Mouse (Mus musculus): ENCODE results near the gene Sumf1.

The Sumf1 gene

GRCm38 (mm10) chr6:108206914-108207566 is 21.7 kb upstream of the Sumf1 start:
- DNase-seq, result no peak

- peak in 1 of 2 experiments; percentile 41 for DNase-seq
These were observed 20.8 kb upstream of the Sumf1 start for GRCm38 (mm10) chr6:108206145-108206544.

GRCm38 (mm10) chr6:108204322-108204721 is 18.9 kb upstream of the Sumf1 start:
- no peak for DNase-seq

- no peak for DNase-seq
These were observed 12.9 kb upstream of the Sumf1 start for GRCm38 (mm10) chr6:108198286-108198685.

GRCm38 (mm10) chr6:108197117-108197516 is 11.7 kb upstream of the Sumf1 start:
- no peak for DNase-seq

GRCm38 (mm10) chr6:108196665-108197064 is 11.3 kb upstream of the Sumf1 start:
- no peak for DNase-seq

GRCm38 (mm10) chr6:108192632-108193031 is 7.2 kb upstream of the Sumf1 start:
- DNase-seq, result no peak

- no peak for DNase-seq
These were observed 5.3 kb upstream of the Sumf1 start for GRCm38 (mm10) chr6:108190690-108191089.

GRCm38 (mm10) chr6:108185685-108186009 is 265 bp upstream of the Sumf1 start:
- DNase-seq, result no peak

GRCm38 (mm10) chr6:108179087-108179486 is 6.3 kb downstream of the Sumf1 start:
- no peak for DNase-seq

GRCm38 (mm10) chr6:108174181-108174580 is 11.2 kb downstream of the Sumf1 start:
- no peak for DNase-seq

GRCm38 (mm10) chr6:108172219-108172618 is 13.2 kb downstream of the Sumf1 start:
- no peak for DNase-seq

- no peak for DNase-seq
These were observed 15.9 kb downstream of the Sumf1 start for GRCm38 (mm10) chr6:108169466-108169865.

GRCm38 (mm10) chr6:108168723-108169122 is 16.7 kb downstream of the Sumf1 start:
- no peak for DNase-seq

- DNase-seq, result peak in 1 of 2 experiments; percentile 9
These were observed 17.3 kb downstream of the Sumf1 start for GRCm38 (mm10) chr6:108167946-108168680.

- no peak for DNase-seq
These were observed 19.8 kb downstream of the Sumf1 start for GRCm38 (mm10) chr6:108165598-108165997.

GRCm38 (mm10) chr6:108164935-108165334 is 20.4 kb downstream of the Sumf1 start:
- no peak for DNase-seq

- no peak for DNase-seq
These were observed 24.8 kb downstream of the Sumf1 start for GRCm38 (mm10) chr6:108160608-108161007.

GRCm38 (mm10) chr6:108156881-108157280 is 28.5 kb downstream of the Sumf1 start:
- no peak for DNase-seq

- no peak for DNase-seq
These were observed 31.1 kb downstream of the Sumf1 start for GRCm38 (mm10) chr6:108154243-108154642.

GRCm38 (mm10) chr6:108152661-108153269 is 32.6 kb downstream of the Sumf1 start:
- DNase-seq, result peak in 1 of 2 experiments; percentile 11

GRCm38 (mm10) chr6:108152081-108152480 is 33.3 kb downstream of the Sumf1 start:
- no peak for DNase-seq

GRCm38 (mm10) chr6:108149235-108149634 is 36.1 kb downstream of the Sumf1 start:
- no peak for DNase-seq

GRCm38 (mm10) chr6:108148435-108148834 is 36.9 kb downstream of the Sumf1 start:
- no peak for DNase-seq
